Mouse (Mus musculus): ENCODE measurements around the gene Clba1. TPM values are rescaled to one million over a fixed set of nuclear protein-coding genes. Genes with fewer than 3 reads are reported as not detected.

Gene Clba1
- polyA plus RNA-seq, 1 experiment from 2014 or later: 17.5 TPM

DNA sequence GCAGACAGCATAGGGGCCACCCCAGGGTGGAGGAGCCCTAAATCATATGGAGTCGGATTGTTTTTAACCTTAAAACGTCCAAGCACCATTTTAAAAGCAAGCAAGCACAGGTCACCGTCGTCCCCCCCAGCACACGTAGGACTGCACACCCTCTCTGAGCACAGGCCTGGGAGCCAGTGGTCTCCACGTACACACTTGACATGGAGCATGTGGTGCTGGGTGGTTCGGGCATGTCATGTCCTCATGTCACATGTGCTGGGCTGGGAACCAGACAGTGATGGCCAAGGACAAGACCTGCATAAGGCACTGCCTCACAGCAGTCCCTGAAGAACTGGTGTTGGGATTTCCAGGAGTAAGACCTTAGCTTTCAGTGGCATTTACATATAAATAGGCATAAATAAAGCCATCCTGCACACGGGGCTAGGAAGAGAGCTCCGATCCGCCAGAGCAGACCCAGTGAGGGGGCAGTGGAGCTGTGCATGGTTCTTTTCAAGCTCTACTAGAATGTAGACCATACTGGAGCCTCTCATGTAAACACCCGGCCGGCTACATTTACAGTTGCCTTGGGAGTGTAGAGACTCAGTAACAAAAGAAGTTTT, 11.8 kb downstream of the Clba1 start:
- Histone ChIP-seq H3K36me3 (ENCODE audit: control insufficient read depth, insufficient read depth, low read length) (peaks cover 29% of the 10 kb centered on the region), H3K4me3 (ENCODE audit: low read depth, low read length) (no peak overlapping the region), H3K9me3 (ENCODE audit: control insufficient read depth, low read length) (no peaks in the 10 kb centered on the region), H3K9ac (replicated peaks; ENCODE audit: low read depth, low read length) (no peak overlapping the region), H3K4me1 (ENCODE audit: control insufficient read depth, insufficient read depth, low read length) (0 out of 2 replicates have a peak, but pooled peaks cover 5% of the 10 kb centered on the region), H3K27me3 (ENCODE audit: control insufficient read depth, insufficient read depth, low read length) (no peaks in the 10 kb centered on the region), H3K27ac (ENCODE audit: low read depth, low read length) (no peak overlapping the region), H3K4me2 (ENCODE audit: low read depth, low read length) (no peak overlapping the region)
- no peak for ATAC-seq (ENCODE audit: low read depth)
- 74% methylated on average over 12 of the region's 12 CpGs for WGBS

- Histone ChIP-seq H3K4me2 (ENCODE audit: low read depth, low read length) (no peak overlapping the region), H3K36me3 (ENCODE audit: control insufficient read depth, insufficient read depth, low read length) (peaks cover 29% of the 10 kb centered on the region), H3K9ac (replicated peaks; ENCODE audit: low read depth, low read length) (no peak overlapping the region), H3K4me3 (ENCODE audit: low read depth, low read length) (no peak overlapping the region), H3K4me1 (ENCODE audit: control insufficient read depth, insufficient read depth, low read length) (0 out of 2 replicates have a peak, but pooled peaks cover 5% of the 10 kb centered on the region), H3K27ac (ENCODE audit: low read depth, low read length) (no peak overlapping the region), H3K9me3 (ENCODE audit: control insufficient read depth, low read length) (no peaks in the 10 kb centered on the region), H3K27me3 (ENCODE audit: control insufficient read depth, insufficient read depth, low read length) (no peaks in the 10 kb centered on the region)
- ATAC-seq (ENCODE audit: low read depth): no peak
- WGBS: 69% methylated on average over 1 of the region's 1 CpGs
These were observed 12.5 kb downstream of the Clba1 start for GRCm38 (mm10) chr12:112821216-112821615.

DNA sequence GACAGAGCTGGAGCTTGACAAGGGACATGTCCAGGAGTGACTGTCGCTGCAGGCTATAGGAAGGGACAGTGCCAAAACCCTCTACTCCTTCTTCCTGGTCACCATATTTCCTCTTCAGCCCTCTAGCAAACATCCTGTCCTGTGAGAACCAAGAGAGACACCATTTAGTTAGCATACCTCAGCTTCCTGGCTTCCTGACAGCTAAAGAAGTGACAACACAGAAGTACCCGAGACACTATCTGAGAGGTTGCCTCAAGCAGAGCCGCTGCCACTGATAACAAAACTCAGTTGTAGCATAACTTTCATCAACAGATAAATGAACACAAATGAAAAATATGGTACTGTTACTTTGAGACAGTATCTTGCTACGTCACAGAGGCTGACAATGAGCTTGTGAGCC, 13.2 kb downstream of the Clba1 start:
- H3K4me2 ChIP-seq (ENCODE audit: low read depth, low read length): no peak overlapping the region
- WGBS: 91% methylated on average over 4 of the region's 4 CpGs
- no peaks in the 10 kb centered on the region for H3K9me3 ChIP-seq (ENCODE audit: control insufficient read depth, low read length)
- ATAC-seq (ENCODE audit: low read depth): no peak
- H3K4me3 ChIP-seq (ENCODE audit: low read depth, low read length): no peak overlapping the region
- 0 out of 2 replicates have a peak, but pooled peaks cover 8% of the 10 kb centered on the region for H3K4me1 ChIP-seq (ENCODE audit: control insufficient read depth, insufficient read depth, low read length)
- H3K36me3 ChIP-seq (ENCODE audit: control insufficient read depth, insufficient read depth, low read length): peaks cover 29% of the 10 kb centered on the region
- H3K27ac ChIP-seq (ENCODE audit: low read depth, low read length): no peak overlapping the region
- H3K27me3 ChIP-seq (ENCODE audit: control insufficient read depth, insufficient read depth, low read length): no peaks in the 10 kb centered on the region
- no peak overlapping the region for H3K9ac ChIP-seq (replicated peaks; ENCODE audit: low read depth, low read length)

DNA sequence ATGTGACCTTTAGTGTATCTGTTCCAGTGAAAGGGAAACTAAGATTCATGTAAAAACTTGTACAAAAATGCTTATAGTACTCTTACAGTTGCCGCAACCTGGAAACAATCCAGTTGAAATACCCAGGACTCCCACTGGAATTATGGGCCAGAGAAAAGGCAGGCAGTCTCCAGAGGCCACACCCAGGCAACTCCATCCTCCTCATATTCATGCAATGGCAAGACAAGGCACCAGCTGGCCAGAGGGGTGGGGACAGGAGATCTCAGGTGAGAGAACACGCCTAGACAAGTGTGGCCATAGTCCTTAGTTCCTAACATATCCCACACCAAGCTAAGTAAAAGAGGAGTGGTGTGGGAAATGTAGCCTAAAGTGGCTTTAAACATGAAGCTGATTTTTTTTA, 13.9 kb downstream of the Clba1 start:
- H3K9me3 ChIP-seq (ENCODE audit: control insufficient read depth, low read length): no peaks in the 10 kb centered on the region
- H3K9ac ChIP-seq (replicated peaks; ENCODE audit: low read depth, low read length): no peak overlapping the region
- no peak overlapping the region for H3K27ac ChIP-seq (ENCODE audit: low read depth, low read length)
- no peak overlapping the region for H3K4me2 ChIP-seq (ENCODE audit: low read depth, low read length)
- H3K4me1 ChIP-seq (ENCODE audit: control insufficient read depth, insufficient read depth, low read length): peaks cover 13% of the 10 kb centered on the region; the same call in 1 of the 2 replicates
- no peak for ATAC-seq (ENCODE audit: low read depth)
- WGBS: 72% methylated on average over 2 of the region's 2 CpGs
- peaks cover 29% of the 10 kb centered on the region for H3K36me3 ChIP-seq (ENCODE audit: control insufficient read depth, insufficient read depth, low read length)
- no peaks in the 10 kb centered on the region for H3K27me3 ChIP-seq (ENCODE audit: control insufficient read depth, insufficient read depth, low read length)
- H3K4me3 ChIP-seq (ENCODE audit: low read depth, low read length): no peak overlapping the region

DNA sequence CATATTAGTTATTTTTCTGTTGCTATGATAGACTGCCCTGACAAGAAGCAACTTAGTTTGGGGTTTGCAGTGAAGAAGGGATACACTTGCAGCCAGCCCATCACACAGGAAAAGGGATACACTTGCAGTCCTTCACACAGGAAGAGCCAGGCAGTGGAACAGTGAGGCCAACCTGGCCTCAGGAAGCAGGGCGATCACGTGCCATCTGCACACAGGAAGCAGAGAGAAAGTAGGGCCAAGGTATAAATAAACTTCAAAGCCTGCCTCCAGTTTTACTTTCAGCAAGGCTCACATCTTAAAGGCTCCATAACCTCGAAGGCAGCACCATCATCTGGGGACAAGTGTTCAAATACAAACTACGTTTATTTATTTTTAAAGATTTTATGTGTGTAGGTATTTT, 14.5 kb downstream of the Clba1 start:
- Histone ChIP-seq H3K27me3 (ENCODE audit: control insufficient read depth, insufficient read depth, low read length) (no peaks in the 10 kb centered on the region), H3K9me3 (ENCODE audit: control insufficient read depth, low read length) (no peaks in the 10 kb centered on the region), H3K4me2 (ENCODE audit: low read depth, low read length) (no peak overlapping the region), H3K36me3 (ENCODE audit: control insufficient read depth, insufficient read depth, low read length) (peaks cover 26% of the 10 kb centered on the region), H3K4me3 (ENCODE audit: low read depth, low read length) (no peak overlapping the region), H3K4me1 (ENCODE audit: control insufficient read depth, insufficient read depth, low read length) (peaks cover 18% of the 10 kb centered on the region), H3K27ac (ENCODE audit: low read depth, low read length) (no peak overlapping the region), H3K9ac (replicated peaks; ENCODE audit: low read depth, low read length) (no peak overlapping the region)
- ATAC-seq (ENCODE audit: low read depth): no peak
- 92% methylated on average over 4 of the region's 4 CpGs for WGBS

DNA sequence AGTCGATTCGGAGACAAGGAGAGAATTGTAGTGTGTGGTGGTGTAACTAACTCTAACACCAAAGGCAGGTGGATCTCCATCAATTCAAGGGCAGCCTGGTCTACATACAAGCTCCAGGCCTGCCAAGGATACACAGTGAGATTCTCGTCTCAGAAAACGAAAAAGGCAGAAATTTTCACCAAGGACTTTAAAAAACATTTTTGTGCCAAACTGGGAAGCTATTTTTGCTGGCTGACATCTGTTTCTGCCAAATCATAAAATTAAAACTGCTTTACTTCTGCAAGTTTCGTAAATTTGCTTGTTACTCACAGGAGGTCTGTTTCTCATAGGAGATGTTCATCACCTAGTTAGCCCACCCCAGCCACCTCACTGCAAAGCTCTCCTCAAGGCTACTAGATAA, 17.2 kb downstream of the Clba1 start:
- Histone ChIP-seq H3K4me1 (ENCODE audit: control insufficient read depth, insufficient read depth, low read length) (peaks cover 27% of the 10 kb centered on the region), H3K4me2 (ENCODE audit: low read depth, low read length) (no peak overlapping the region), H3K9ac (replicated peaks; ENCODE audit: low read depth, low read length) (no peak overlapping the region), H3K27ac (ENCODE audit: low read depth, low read length) (no peak overlapping the region), H3K27me3 (ENCODE audit: control insufficient read depth, insufficient read depth, low read length) (no peaks in the 10 kb centered on the region), H3K9me3 (ENCODE audit: control insufficient read depth, low read length) (no peaks in the 10 kb centered on the region), H3K36me3 (ENCODE audit: control insufficient read depth, insufficient read depth, low read length) (peaks cover 11% of the 10 kb centered on the region), H3K4me3 (ENCODE audit: low read depth, low read length) (no peak overlapping the region)
- 95% methylated on average over 5 of the region's 5 CpGs for WGBS
- ATAC-seq (ENCODE audit: low read depth): no peak

GRCm38 (mm10) chr12:112828501-112829243, 19.9 kb downstream of the Clba1 start:
- under 1% methylated on average over 49 of the region's 51 CpGs for WGBS
- H3K27ac ChIP-seq (ENCODE audit: low read depth, low read length): peak overlapping the region; percentile 88
- ATAC-seq (ENCODE audit: low read depth): peak; percentile 80
- peak overlapping the region; percentile 92 for H3K4me2 ChIP-seq (ENCODE audit: low read depth, low read length)
- no peaks in the 10 kb centered on the region for H3K9me3 ChIP-seq (ENCODE audit: control insufficient read depth, low read length)
- peak overlapping the region; percentile 90 for H3K9ac ChIP-seq (replicated peaks; ENCODE audit: low read depth, low read length)
- peak overlapping the region; percentile 87 for H3K4me3 ChIP-seq (ENCODE audit: low read depth, low read length)
- H3K4me1 ChIP-seq (ENCODE audit: control insufficient read depth, insufficient read depth, low read length): peaks cover 30% of the 10 kb centered on the region
- H3K36me3 ChIP-seq (ENCODE audit: control insufficient read depth, insufficient read depth, low read length): 0 out of 2 replicates have a peak, but pooled peaks cover 3% of the 10 kb centered on the region
- H3K27me3 ChIP-seq (ENCODE audit: control insufficient read depth, insufficient read depth, low read length): no peaks in the 10 kb centered on the region

DNA sequence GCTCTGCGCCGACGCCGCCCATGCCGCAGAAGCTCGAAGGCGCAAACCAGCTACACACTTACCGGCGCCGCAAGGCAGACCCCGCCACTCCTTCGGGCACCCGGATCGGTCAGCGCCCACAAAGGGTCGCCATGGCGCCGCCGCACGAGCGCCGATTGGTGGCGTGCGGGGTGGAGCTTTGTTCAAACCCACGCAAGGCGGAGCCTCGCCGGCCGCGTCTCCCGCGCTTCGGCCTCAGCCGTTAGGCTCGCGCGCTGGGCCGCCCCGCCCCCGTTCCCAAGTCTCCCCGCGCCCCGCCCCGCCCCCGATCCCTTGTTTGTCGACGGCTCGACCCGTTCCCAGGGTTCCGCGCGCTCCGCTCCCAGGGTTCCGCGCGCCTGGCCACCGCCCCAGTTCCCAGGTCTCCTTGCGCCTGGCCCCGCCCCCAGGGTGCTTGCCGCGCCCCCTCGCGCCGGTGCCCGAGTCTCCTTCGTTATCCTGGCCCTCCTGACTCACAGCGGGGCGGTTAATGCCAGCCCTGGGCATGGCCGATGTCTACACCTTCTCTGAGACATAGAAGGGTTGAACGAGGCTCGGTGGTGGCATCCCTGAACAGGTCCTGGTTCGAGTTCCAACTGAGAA, 20.6 kb downstream of the Clba1 start, which contains the start of gene Cdca4:
Gene Cdca4, minus strand, starts transcription at position 180 of the 621 bp plus-strand sequence.
- Histone ChIP-seq H3K9me3 (ENCODE audit: control insufficient read depth, low read length) (no peaks in the 10 kb centered on the region), H3K4me1 (ENCODE audit: control insufficient read depth, insufficient read depth, low read length) (peaks cover 26% of the 10 kb centered on the region), H3K36me3 (ENCODE audit: control insufficient read depth, insufficient read depth, low read length) (0 out of 2 replicates have a peak, but pooled peaks cover 3% of the 10 kb centered on the region), H3K9ac (replicated peaks; ENCODE audit: low read depth, low read length) (peak within 1 kb of the TSS; percentile 90), H3K27ac (ENCODE audit: low read depth, low read length) (peak within 1 kb of the TSS; percentile 88), H3K27me3 (ENCODE audit: control insufficient read depth, insufficient read depth, low read length) (no peaks in the 10 kb centered on the region), H3K4me2 (ENCODE audit: low read depth, low read length) (peak within 1 kb of the TSS; percentile 92), H3K4me3 (ENCODE audit: low read depth, low read length) (peak within 1 kb of the TSS; percentile 87)
- peak; percentile 97 for ATAC-seq (ENCODE audit: low read depth)
- under 1% methylated on average over 66 of the region's 72 CpGs for WGBS

GRCm38 (mm10) chr12:112830141-112830540, 21.4 kb downstream of the Clba1 start:
- Histone ChIP-seq H3K27ac (ENCODE audit: low read depth, low read length) (peak overlapping the region; percentile 78), H3K27me3 (ENCODE audit: control insufficient read depth, insufficient read depth, low read length) (no peaks in the 10 kb centered on the region), H3K9ac (replicated peaks; ENCODE audit: low read depth, low read length) (peak overlapping the region; percentile 75), H3K36me3 (ENCODE audit: control insufficient read depth, insufficient read depth, low read length) (no peaks in the 10 kb centered on the region), H3K4me1 (ENCODE audit: control insufficient read depth, insufficient read depth, low read length) (peaks cover 26% of the 10 kb centered on the region), H3K4me2 (ENCODE audit: low read depth, low read length) (peak overlapping the region; percentile 60), H3K4me3 (ENCODE audit: low read depth, low read length) (peak overlapping the region; percentile 87), H3K9me3 (ENCODE audit: control insufficient read depth, low read length) (no peaks in the 10 kb centered on the region)
- ATAC-seq (ENCODE audit: low read depth): 0 out of 2 replicates have a peak, but pooled peaks have one; percentile 1
- 42% methylated on average over 2 of the region's 2 CpGs for WGBS
